Mouse (Mus musculus) E14TG2a.4 (cell line): ENCODE results near the gene Etnppl.

ENCODE experiments used
- CTCF ChIP-seq: conservative IDR thresholded peaks from 2 replicates; pipeline ENCODE4 v1.5.1; 2014; ENCODE audit warnings: low read length
- NANOG ChIP-seq: IDR thresholded peaks from 2 replicates; pipeline ENCODE4 v1.6.1; 2014; ENCODE audit warnings: borderline replicate concordance, low read length, mixed read lengths

- no peak for TF ChIP-seq NANOG
- TF ChIP-seq CTCF, result no peak
These were observed 69.8 kb downstream of the Etnppl start for GRCm38 (mm10) chr3:130687051-130687450.
